Mouse (Mus musculus): ENCODE measurements around the gene 1600015I10Rik.
"Not testable (repeated sequence)": the region's sequence is repeated elsewhere in the genome, so short reads cannot be mapped to it uniquely, and the experiment has no call there.

1600015I10Rik gene

GRCm38 (mm10) chr6:48929595-48929994 is at the start of gene 1600015I10Rik:
1600015I10Rik (plus strand) TSS chr6:48929895.
- in situ Hi-C loops (cut with MboI, MseI) = no loop called here

- in situ Hi-C loops (cut with MboI, MseI) = loop anchor here in 1 of 2 experiments (10.0 kb wide), 1 partner anchor 769 kb away; no protein-coding TSS in a partner anchor
These were observed 35.5 kb upstream of the 1600015I10Rik start for GRCm38 (mm10) chr6:48894203-48894602.

- in situ Hi-C loops (cut with MboI, MseI) = loop anchor here in 1 of 2 experiments (10.0 kb wide), 1 partner anchor 770 kb away; no protein-coding TSS in a partner anchor
These were observed 34.5 kb upstream of the 1600015I10Rik start for GRCm38 (mm10) chr6:48894938-48895818.

GRCm38 (mm10) chr6:48895941-48896340 is 33.8 kb upstream of the 1600015I10Rik start:
- in situ Hi-C loops (cut with MboI, MseI) = loop anchor here in 1 of 2 experiments (10.0 kb wide), 1 partner anchor 771 kb away; no protein-coding TSS in a partner anchor

- in situ Hi-C loops (cut with MboI, MseI) = loop anchor here in 1 of 2 experiments (10.0 kb wide), 1 partner anchor 772 kb away; no protein-coding TSS in a partner anchor
These were observed 32.7 kb upstream of the 1600015I10Rik start for GRCm38 (mm10) chr6:48896956-48897355.

GRCm38 (mm10) chr6:48901316-48901715 is 28.4 kb upstream of the 1600015I10Rik start:
- in situ Hi-C loops (cut with MboI, MseI) = not testable (repeated sequence)

GRCm38 (mm10) chr6:48902511-48903406 is 26.9 kb upstream of the 1600015I10Rik start:
- in situ Hi-C loops (cut with MboI, MseI) = no loop called here

GRCm38 (mm10) chr6:48903437-48903836 is 26.3 kb upstream of the 1600015I10Rik start:
- in situ Hi-C loops (cut with MboI, MseI) = no loop called here

- in situ Hi-C loops (cut with MboI, MseI) = loop anchor here in 1 of 2 experiments (5.0 kb wide), 1 partner anchor 43 kb away; no protein-coding TSS in a partner anchor
These were observed 24.1 kb upstream of the 1600015I10Rik start for GRCm38 (mm10) chr6:48905606-48906005.

- in situ Hi-C loops (cut with MboI, MseI) = loop anchor here in 1 of 2 experiments (5.0 kb wide), 1 partner anchor 44 kb away; no protein-coding TSS in a partner anchor
These were observed 23.3 kb upstream of the 1600015I10Rik start for GRCm38 (mm10) chr6:48906371-48906770.

GRCm38 (mm10) chr6:48909229-48909628 is 20.5 kb upstream of the 1600015I10Rik start:
- in situ Hi-C loops (cut with MboI, MseI) = loop anchor here in 1 of 2 experiments (5.0 kb wide), 1 partner anchor 47 kb away; no protein-coding TSS in a partner anchor

- in situ Hi-C loops (cut with MboI, MseI) = no loop called here
These were observed 17.7 kb upstream of the 1600015I10Rik start for GRCm38 (mm10) chr6:48912033-48912432.

- in situ Hi-C loops (cut with MboI, MseI) = no loop called here
These were observed 16.1 kb upstream of the 1600015I10Rik start for GRCm38 (mm10) chr6:48913587-48913986.

GRCm38 (mm10) chr6:48949596-48949995 is 19.9 kb downstream of the 1600015I10Rik start:
- in situ Hi-C loops (cut with MboI, MseI) = no loop called here

GRCm38 (mm10) chr6:48950676-48951075 is 21.0 kb downstream of the 1600015I10Rik start:
- in situ Hi-C loops (cut with MboI, MseI) = loop anchor here in 1 of 2 experiments (25.0 kb wide), 1 partner anchor 1937 kb away; no protein-coding TSS in a partner anchor

GRCm38 (mm10) chr6:48951630-48952029 is 21.9 kb downstream of the 1600015I10Rik start:
- in situ Hi-C loops (cut with MboI, MseI) = loop anchor here in 1 of 2 experiments (25.0 kb wide), 1 partner anchor 1936 kb away; no protein-coding TSS in a partner anchor

- in situ Hi-C loops (cut with MboI, MseI) = loop anchor here in 1 of 2 experiments (25.0 kb wide), 1 partner anchor 1934 kb away; no protein-coding TSS in a partner anchor
These were observed 23.5 kb downstream of the 1600015I10Rik start for GRCm38 (mm10) chr6:48953220-48953619.

- in situ Hi-C loops (cut with MboI, MseI) = loop anchor here in 1 of 2 experiments (25.0 kb wide), 1 partner anchor 1933 kb away; no protein-coding TSS in a partner anchor
These were observed 24.5 kb downstream of the 1600015I10Rik start for GRCm38 (mm10) chr6:48954211-48954610.

GRCm38 (mm10) chr6:48954946-48955345 is 25.3 kb downstream of the 1600015I10Rik start:
- in situ Hi-C loops (cut with MboI, MseI) = loop anchor here (5.0 to 25.0 kb wide), 2 partner anchors 93 to 1932 kb away; no protein-coding TSS in a partner anchor

GRCm38 (mm10) chr6:48956785-48957184 is 27.1 kb downstream of the 1600015I10Rik start:
- in situ Hi-C loops (cut with MboI, MseI) = loop anchor here (5.0 to 25.0 kb wide), 2 partner anchors 94 to 1931 kb away; no protein-coding TSS in a partner anchor

GRCm38 (mm10) chr6:48958053-48958452 is 28.4 kb downstream of the 1600015I10Rik start:
- in situ Hi-C loops (cut with MboI, MseI) = loop anchor here (5.0 to 25.0 kb wide), 2 partner anchors 96 to 1929 kb away; no protein-coding TSS in a partner anchor

Measured in T-helper 17 cell (primary cell).